Mouse (Mus musculus): ENCODE results near the gene Cpsf3.

DNA sequence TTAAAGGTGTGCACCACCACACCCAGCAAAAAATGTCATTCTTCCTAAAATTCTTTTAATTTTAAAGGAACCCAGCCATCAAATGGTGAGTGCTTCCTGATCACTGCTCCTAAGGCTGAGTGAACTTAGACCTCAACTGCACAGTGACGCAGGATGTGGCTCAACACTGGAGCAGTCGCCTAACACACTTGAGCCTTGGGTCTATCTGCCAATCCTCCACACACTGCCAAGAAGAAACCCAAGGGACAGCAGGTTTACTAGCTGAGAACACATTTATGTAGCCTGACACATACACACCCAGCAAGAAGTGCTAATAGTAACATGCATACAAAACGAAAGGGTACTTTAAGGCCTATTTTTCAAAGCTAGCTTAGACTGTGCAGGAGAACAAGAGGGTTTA is 41.1 kb downstream of the Cpsf3 start:
- TF ChIP-seq POLR2AphosphoS2 (IDR thresholded peaks at IDR 0.05; ENCODE audit: low read length) (no peak), POLR2A (IDR thresholded peaks at IDR 0.05; ENCODE audit: control insufficient read depth in 1 of 2, insufficient read depth in 1 of 2, low read depth in 1 of 2, low read length in 2 of 2, poor library complexity in 1 of 2) (no peak), CTCF (IDR thresholded peaks at IDR 0.05 in 2 of 3, conservative IDR thresholded peaks at IDR 0.05 in 1 of 3; ENCODE audit: control insufficient read depth in 1 of 3, insufficient read depth in 1 of 3, low read depth in 2 of 3, low read length in 3 of 3, poor library complexity in 1 of 3, severe bottlenecking in 1 of 3) (no peak), GATA1 (IDR thresholded peaks at IDR 0.05; ENCODE audit: low read depth, low read length) (no peak), TBP (IDR thresholded peaks at IDR 0.05; ENCODE audit: low read depth, low read length) (no peak), JUND (IDR thresholded peaks at IDR 0.05; ENCODE audit: low read depth, low read length) (no peak), CHD2 (IDR thresholded peaks at IDR 0.05; ENCODE audit: low read length) (no peak), GABPA (IDR thresholded peaks at IDR 0.05; ENCODE audit: low read depth, low read length) (no peak), EP300 (IDR thresholded peaks at IDR 0.05; ENCODE audit: low read depth in 1 of 2, low read length in 2 of 2) (no peak)

All from MEL (cell line).